Mouse (Mus musculus) E14TG2a.4 (cell line): Measurements from ENCODE around the gene Crtc1.

ENCODE experiments used
- H3K27me3 ChIP-seq: 2 replicates; pipeline ENCODE4 v1.6.1; 2014; ENCODE audit warnings: low read length, control low read depth; ENCODE audit not compliant: insufficient read depth
- H3K36me3 ChIP-seq: 2 replicates; pipeline ENCODE4 v1.6.1; 2014; ENCODE audit warnings: low read length, control low read depth; ENCODE audit not compliant: insufficient read depth
- H3K4me1 ChIP-seq: replicated peaks from 2 replicates; pipeline ENCODE4 v1.6.1; 2014; ENCODE audit warnings: low read depth, low read length, control low read depth
- H3K4me3 ChIP-seq: replicated peaks from 2 replicates; pipeline ENCODE4 v1.5.1; 2014; ENCODE audit warnings: mild to moderate bottlenecking, low read length
- H3K9me3 ChIP-seq: 2 replicates; pipeline ENCODE4 v1.6.1; 2014; ENCODE audit warnings: low read length, control low read depth
- CTCF ChIP-seq: conservative IDR thresholded peaks from 2 replicates; pipeline ENCODE4 v1.5.1; 2014; ENCODE audit warnings: low read length
- NANOG ChIP-seq: IDR thresholded peaks from 2 replicates; pipeline ENCODE4 v1.6.1; 2014; ENCODE audit warnings: borderline replicate concordance, low read length, mixed read lengths
- POU5F1 ChIP-seq: IDR thresholded peaks from 2 replicates; pipeline ENCODE4 v1.6.1; 2014; ENCODE audit warnings: low read length, borderline replicate concordance

Crtc1 gene

GRCm38 (mm10) chr8:70347860-70348420, 91.4 kb downstream of the Crtc1 start:
- Histone ChIP-seq H3K36me3 (peaks cover 92% of the 10 kb centered on the region), H3K4me3 (peak overlapping the region; percentile 45)
- no peak for TF ChIP-seq CTCF
- TF ChIP-seq NANOG, result no peak
- TF ChIP-seq POU5F1, result no peak

GRCm38 (mm10) chr8:70347443-70347842, 91.9 kb downstream of the Crtc1 start:
- peaks cover 97% of the 10 kb centered on the region for H3K36me3 ChIP-seq
- no peak for TF ChIP-seq POU5F1
- TF ChIP-seq CTCF, result no peak
- no peak for TF ChIP-seq NANOG
- H3K9me3 ChIP-seq, result no peaks in the 10 kb centered on the region
- H3K4me1 ChIP-seq, result peaks cover 97% of the 10 kb centered on the region
- no peak overlapping the region for H3K4me3 ChIP-seq
- no peaks in the 10 kb centered on the region for H3K27me3 ChIP-seq

More at GRCm38 (mm10) chr8:70347860-70348420, 91.4 kb downstream of the Crtc1 start:
- peaks cover 92% of the 10 kb centered on the region for H3K4me1 ChIP-seq
- H3K9me3 ChIP-seq, result no peaks in the 10 kb centered on the region
- no peaks in the 10 kb centered on the region for H3K27me3 ChIP-seq

GRCm38 (mm10) chr8:70344279-70344678, 95.1 kb downstream of the Crtc1 start:
- TF ChIP-seq NANOG, result no peak
- H3K9me3 ChIP-seq, result no peaks in the 10 kb centered on the region
- H3K36me3 ChIP-seq, result peaks cover 99% of the 10 kb centered on the region
- peaks cover 89% of the 10 kb centered on the region for H3K4me1 ChIP-seq
- H3K4me3 ChIP-seq, result no peak overlapping the region
- H3K27me3 ChIP-seq, result no peaks in the 10 kb centered on the region

- H3K4me3 ChIP-seq, result no peak overlapping the region
- no peak for TF ChIP-seq NANOG
- no peak for TF ChIP-seq POU5F1
- TF ChIP-seq CTCF, result peak; percentile 33
- H3K4me1 ChIP-seq, result peaks cover 83% of the 10 kb centered on the region
- H3K27me3 ChIP-seq, result no peaks in the 10 kb centered on the region
- no peaks in the 10 kb centered on the region for H3K9me3 ChIP-seq
- H3K36me3 ChIP-seq, result peaks cover 99% of the 10 kb centered on the region
Observed at GRCm38 (mm10) chr8:70343696-70344095, 95.7 kb downstream of the Crtc1 start.

GRCm38 (mm10) chr8:70343076-70343475, 96.3 kb downstream of the Crtc1 start:
- H3K27me3 ChIP-seq, result no peaks in the 10 kb centered on the region
- no peaks in the 10 kb centered on the region for H3K9me3 ChIP-seq
- peaks cover 77% of the 10 kb centered on the region for H3K4me1 ChIP-seq
- peaks cover 99% of the 10 kb centered on the region for H3K36me3 ChIP-seq
- H3K4me3 ChIP-seq, result no peak overlapping the region
- TF ChIP-seq CTCF (no peak), NANOG (no peak), POU5F1 (no peak)

GRCm38 (mm10) chr8:70342007-70342406, 97.4 kb downstream of the Crtc1 start:
- peaks cover 99% of the 10 kb centered on the region for H3K36me3 ChIP-seq
- no peak overlapping the region for H3K4me3 ChIP-seq
- no peaks in the 10 kb centered on the region for H3K9me3 ChIP-seq
- no peaks in the 10 kb centered on the region for H3K27me3 ChIP-seq
- peaks cover 66% of the 10 kb centered on the region for H3K4me1 ChIP-seq
- TF ChIP-seq NANOG (no peak), POU5F1 (no peak), CTCF (no peak)

- TF ChIP-seq NANOG (no peak), POU5F1 (no peak), CTCF (no peak)
- H3K36me3 ChIP-seq, result peaks cover 100% of the 10 kb centered on the region
- H3K9me3 ChIP-seq, result no peaks in the 10 kb centered on the region
- H3K4me1 ChIP-seq, result peaks cover 53% of the 10 kb centered on the region
- no peak overlapping the region for H3K4me3 ChIP-seq
- H3K27me3 ChIP-seq, result no peaks in the 10 kb centered on the region
Observed at GRCm38 (mm10) chr8:70340659-70341058, 98.7 kb downstream of the Crtc1 start.

GRCm38 (mm10) chr8:70338931-70339330, 100.4 kb downstream of the Crtc1 start:
- no peak overlapping the region for H3K4me3 ChIP-seq
- peaks cover 100% of the 10 kb centered on the region for H3K36me3 ChIP-seq
- H3K9me3 ChIP-seq, result no peaks in the 10 kb centered on the region
- H3K4me1 ChIP-seq, result peaks cover 37% of the 10 kb centered on the region
- TF ChIP-seq POU5F1 (no peak), CTCF (no peak), NANOG (no peak)
- H3K27me3 ChIP-seq, result no peaks in the 10 kb centered on the region

- H3K9me3 ChIP-seq, result no peaks in the 10 kb centered on the region
- peaks cover 49% of the 10 kb centered on the region for H3K4me1 ChIP-seq
- peak overlapping the region; percentile 23; the same call in 1 of the 2 replicates for H3K4me3 ChIP-seq
- peaks cover 67% of the 10 kb centered on the region for H3K36me3 ChIP-seq
- TF ChIP-seq POU5F1 (no peak), NANOG (no peak), CTCF (no peak)
- peaks cover 9% of the 10 kb centered on the region for H3K27me3 ChIP-seq
Observed at GRCm38 (mm10) chr8:70332878-70333202, 106.5 kb downstream of the Crtc1 start.
